Mouse (Mus musculus) olfactory bulb, adult 2 months (tissue): ENCODE results near the gene Olfr287.

Experiments
- CTCF ChIP-seq: fragments of 200-500 bp; IDR thresholded peaks from 2 replicates; pipeline ENCODE4 v1.5.1; 2012; ENCODE audit warnings: low read depth, mild to moderate bottlenecking, low read length, moderate library complexity; ENCODE audit not compliant: insufficient read depth
- POLR2A ChIP-seq: fragments of 200-500 bp; IDR thresholded peaks from 2 replicates; pipeline ENCODE4 v1.6.1; 2012; ENCODE audit warnings: mild to moderate bottlenecking, low read depth, low read length, moderate library complexity; ENCODE audit not compliant: insufficient read depth

GRCm38 (mm10) chr15:98226096-98226495 is 5.2 kb upstream of the Olfr287 start:
- no peak for TF ChIP-seq POLR2A
- TF ChIP-seq CTCF = no peak
